Mouse (Mus musculus) fat pad, adult 2 months (tissue): Measurements from ENCODE around the gene Reps1.
"Not testable (repeated sequence)": the region's sequence is repeated elsewhere in the genome, so short reads cannot be mapped to it uniquely, and the experiment has no call there.

Experiments
- DNase-seq: peaks from one replicate; pipeline ENCODE4 v3.0.0-alpha.2; 2011; ENCODE audit warnings: low read depth, low spot score; ENCODE audit errors: extremely low read depth

Gene Reps1

GRCm38 (mm10) chr10:18138853-18139503, 83.3 kb downstream of the Reps1 start:
- not testable (repeated sequence) for DNase-seq

GRCm38 (mm10) chr10:18139615-18140014, 84.0 kb downstream of the Reps1 start:
- no peak for DNase-seq

GRCm38 (mm10) chr10:18141389-18141788, 85.7 kb downstream of the Reps1 start:
- no peak for DNase-seq

GRCm38 (mm10) chr10:18142231-18142630, 86.6 kb downstream of the Reps1 start:
- DNase-seq: no peak

GRCm38 (mm10) chr10:18147224-18147623, 91.6 kb downstream of the Reps1 start:
- DNase-seq: no peak

GRCm38 (mm10) chr10:18162435-18162971, 106.8 kb downstream of the Reps1 start:
- no peak for DNase-seq
